Mouse (Mus musculus) forebrain, embryonic 16.5 days (tissue): Measurements from ENCODE around the gene Rph3al. TPM values are rescaled to one million over a fixed set of nuclear protein-coding genes. Genes with fewer than 3 reads are reported as not detected.
A peak's percentile ranks its signal among the peaks of the same experiment; 100 is the strongest.

Source experiments
- ATAC-seq: fragments of 200-750 bp; cut with Nextera tagmentation; 2 replicates; pipeline ENCODE4 v1.8.0; 2017; ENCODE audit warnings: mild to moderate bottlenecking, moderate library complexity
- H3K27ac ChIP-seq: fragments of 300-500 bp; sonication (generic); 2 replicates; pipeline ENCODE4 v1.5.1; 2014; ENCODE audit warnings: low read length, control low read depth
- H3K27me3 ChIP-seq: fragments of 300-500 bp; sonication (generic); replicated peaks from 2 replicates; pipeline ENCODE4 v1.6.1; 2014; ENCODE audit warnings: low read length; ENCODE audit not compliant: control insufficient read depth, insufficient read depth
- H3K36me3 ChIP-seq: fragments of 300-500 bp; sonication (generic); 2 replicates; pipeline ENCODE4 v1.6.1; 2014; ENCODE audit not compliant: control insufficient read depth, insufficient read depth
- H3K4me1 ChIP-seq: fragments of 300-500 bp; sonication (generic); replicated peaks from 2 replicates; pipeline ENCODE4 v1.6.1; 2014; ENCODE audit warnings: low read length; ENCODE audit not compliant: control insufficient read depth, insufficient read depth
- H3K4me2 ChIP-seq: fragments of 300-500 bp; sonication (generic); 2 replicates; pipeline ENCODE4 v1.6.1; 2014; ENCODE audit warnings: mild to moderate bottlenecking, low read length, control low read depth
- H3K4me3 ChIP-seq: fragments of 300-500 bp; sonication (generic); replicated peaks from 2 replicates; pipeline ENCODE4 v1.5.1; 2014; ENCODE audit warnings: mild to moderate bottlenecking, low read length, control low read depth
- H3K9ac ChIP-seq: fragments of 300-500 bp; sonication (generic); replicated peaks from 2 replicates; pipeline ENCODE4 v1.6.1; 2014; ENCODE audit warnings: low read depth, low read length, control low read depth
- H3K9me3 ChIP-seq: fragments of 300-500 bp; sonication (generic); 2 replicates; pipeline ENCODE4 v1.6.1; 2016; ENCODE audit warnings: low read length; ENCODE audit not compliant: control insufficient read depth
- WGBS: fragments of 180-500 bp; shearing (Covaris S2); extraction: QIAGEN DNeasy Blood & Tissue Kit; methylation state at CpG from one replicate; pipeline ENCODE4 v1.1.7; 2014; 5-methylcytosine and 5-hydroxymethylcytosine counted together
- polyA plus RNA-seq: library from polyadenylated mRNA; unstranded; fragments of >200 nt; fragmentation: Nextera tagmentation; extraction: Ambion mirVana; gene quantifications from 2 replicates; pipeline ENCODE4 v1.2.1, GENCODE M21; 2015

Gene Rph3al
- polyA plus RNA-seq, 1 experiment from 2014 or later, result 2.0 TPM

GRCm38 (mm10) chr11:75904501-75904900 lies 33.7 kb downstream of the Rph3al start:
- H3K27ac ChIP-seq, result no peak overlapping the region
- H3K36me3 ChIP-seq, result no peaks in the 10 kb centered on the region
- H3K4me1 ChIP-seq, result peaks cover 7% of the 10 kb centered on the region; the same call in 1 of the 2 replicates
- WGBS, result 43% methylated on average over 5 of the region's 5 CpGs
- ATAC-seq, result no peak
- H3K9me3 ChIP-seq, result no peaks in the 10 kb centered on the region
- no peak overlapping the region for H3K4me2 ChIP-seq
- no peak overlapping the region for H3K9ac ChIP-seq
- no peak overlapping the region for H3K4me3 ChIP-seq
- no peaks in the 10 kb centered on the region for H3K27me3 ChIP-seq

- H3K36me3 ChIP-seq, result no peaks in the 10 kb centered on the region
- WGBS, result 72% methylated on average over 3 of the region's 3 CpGs
- H3K9ac ChIP-seq, result no peak overlapping the region
- H3K4me3 ChIP-seq, result no peak overlapping the region
- no peak overlapping the region for H3K27ac ChIP-seq
- no peak overlapping the region for H3K4me2 ChIP-seq
- ATAC-seq, result no peak
- no peaks in the 10 kb centered on the region for H3K27me3 ChIP-seq
- H3K9me3 ChIP-seq, result no peaks in the 10 kb centered on the region
- H3K4me1 ChIP-seq, result peaks cover 12% of the 10 kb centered on the region; the same call in 1 of the 2 replicates
Measured at GRCm38 (mm10) chr11:75903486-75903885, 34.7 kb downstream of the Rph3al start.

GRCm38 (mm10) chr11:75901339-75901738 lies 36.9 kb downstream of the Rph3al start:
- peak; percentile 38; the same call in 1 of the 2 replicates for ATAC-seq
- Histone ChIP-seq H3K9ac (no peak overlapping the region), H3K4me3 (no peak overlapping the region), H3K36me3 (no peaks in the 10 kb centered on the region), H3K27me3 (no peaks in the 10 kb centered on the region), H3K4me1 (peaks cover 12% of the 10 kb centered on the region; the same call in 1 of the 2 replicates), H3K9me3 (no peaks in the 10 kb centered on the region), H3K27ac (no peak overlapping the region), H3K4me2 (no peak overlapping the region)
- 22% methylated on average over 6 of the region's 6 CpGs for WGBS

DNA sequence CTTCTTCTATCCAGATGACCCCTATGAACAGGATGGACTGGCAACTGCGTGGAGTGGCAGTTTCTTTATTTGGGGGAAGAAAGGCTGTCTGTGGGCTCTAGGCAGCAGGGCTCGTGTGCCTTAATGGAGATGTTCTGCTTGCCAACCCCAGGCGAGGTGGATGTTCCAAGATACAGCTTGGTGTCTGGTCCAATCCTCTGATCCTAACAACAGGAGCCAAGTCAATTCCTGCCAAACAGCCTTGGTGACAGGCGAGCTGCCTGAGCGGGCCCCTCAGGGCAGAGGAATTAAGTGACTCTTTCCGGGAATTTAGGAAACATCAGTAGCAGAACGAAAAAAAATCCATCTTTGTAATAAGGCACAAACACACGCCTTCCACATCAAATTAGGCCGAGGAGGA lies 38.6 kb downstream of the Rph3al start:
- no peaks in the 10 kb centered on the region for H3K9me3 ChIP-seq
- WGBS, result 30% methylated on average over 9 of the region's 9 CpGs
- H3K4me1 ChIP-seq, result peaks cover 12% of the 10 kb centered on the region; the same call in 1 of the 2 replicates
- peak overlapping the region; percentile 41; the same call in 1 of the 2 replicates for H3K27ac ChIP-seq
- ATAC-seq, result peak; percentile 33; the same call in 1 of the 2 replicates
- no peak overlapping the region for H3K4me3 ChIP-seq
- H3K4me2 ChIP-seq, result no peak overlapping the region
- no peaks in the 10 kb centered on the region for H3K36me3 ChIP-seq
- no peaks in the 10 kb centered on the region for H3K27me3 ChIP-seq
- H3K9ac ChIP-seq, result no peak overlapping the region

- WGBS, result 90% methylated on average over 9 of the region's 9 CpGs
- Histone ChIP-seq H3K27me3 (no peaks in the 10 kb centered on the region), H3K4me1 (peaks cover 12% of the 10 kb centered on the region; the same call in 1 of the 2 replicates), H3K4me3 (no peak overlapping the region), H3K9ac (no peak overlapping the region), H3K27ac (no peak overlapping the region), H3K9me3 (no peaks in the 10 kb centered on the region), H3K36me3 (no peaks in the 10 kb centered on the region), H3K4me2 (no peak overlapping the region)
- no peak for ATAC-seq
Measured at GRCm38 (mm10) chr11:75898532-75898931, 39.7 kb downstream of the Rph3al start.

DNA sequence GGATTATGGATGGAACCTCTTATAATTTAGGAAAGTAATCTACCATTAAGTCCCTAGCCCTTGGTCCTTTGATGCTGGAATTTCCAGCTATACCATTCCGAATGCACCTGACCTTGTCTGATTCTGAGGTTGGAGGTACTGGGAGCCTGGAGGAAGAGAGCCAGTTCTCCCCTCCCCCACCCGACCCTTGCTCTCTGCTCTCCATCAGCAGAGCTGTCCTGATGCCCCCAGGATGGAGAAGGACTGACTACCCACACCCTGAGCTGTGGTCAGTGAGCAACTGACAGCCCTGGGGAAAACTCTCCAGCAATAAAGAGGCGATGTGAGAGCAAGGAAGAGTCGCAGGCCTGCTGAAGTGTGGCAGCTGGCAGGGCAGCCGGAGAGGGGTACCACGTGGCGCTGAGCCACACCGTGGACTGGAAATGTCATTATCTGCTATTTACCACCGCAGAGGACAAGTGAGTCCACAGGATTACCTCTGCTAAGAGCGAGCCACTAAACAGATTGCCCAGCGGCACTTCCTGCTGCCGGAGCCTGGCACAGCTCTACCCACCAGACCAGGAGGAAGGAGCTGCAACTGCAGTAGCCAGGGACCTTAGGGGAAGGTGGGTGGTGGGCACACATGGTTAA lies 43.3 kb downstream of the Rph3al start:
- Histone ChIP-seq H3K27ac (no peak overlapping the region), H3K4me1 (peaks cover 10% of the 10 kb centered on the region; the same call in 1 of the 2 replicates), H3K4me3 (no peak overlapping the region), H3K9ac (no peak overlapping the region), H3K9me3 (no peaks in the 10 kb centered on the region), H3K36me3 (no peaks in the 10 kb centered on the region), H3K4me2 (no peak overlapping the region), H3K27me3 (no peaks in the 10 kb centered on the region)
- ATAC-seq, result no peak
- WGBS, result 63% methylated on average over 12 of the region's 12 CpGs

GRCm38 (mm10) chr11:75893956-75894355 lies 44.3 kb downstream of the Rph3al start:
- H3K9ac ChIP-seq, result no peak overlapping the region
- 0 out of 2 replicates have a peak, but pooled peaks cover 3% of the 10 kb centered on the region for H3K4me1 ChIP-seq
- H3K4me2 ChIP-seq, result no peak overlapping the region
- H3K27me3 ChIP-seq, result no peaks in the 10 kb centered on the region
- H3K9me3 ChIP-seq, result no peaks in the 10 kb centered on the region
- ATAC-seq, result no peak
- no peak overlapping the region for H3K4me3 ChIP-seq
- H3K27ac ChIP-seq, result no peak overlapping the region
- H3K36me3 ChIP-seq, result no peaks in the 10 kb centered on the region
- 22% methylated on average over 2 of the region's 2 CpGs for WGBS

GRCm38 (mm10) chr11:75887349-75887748 lies 50.9 kb downstream of the Rph3al start:
- no peaks in the 10 kb centered on the region for H3K27me3 ChIP-seq
- H3K36me3 ChIP-seq, result no peaks in the 10 kb centered on the region
- H3K9ac ChIP-seq, result no peak overlapping the region
- no peak for ATAC-seq
- WGBS, result 89% methylated on average over 3 of the region's 3 CpGs
- no peak overlapping the region for H3K27ac ChIP-seq
- no peak overlapping the region for H3K4me2 ChIP-seq
- no peaks in the 10 kb centered on the region for H3K9me3 ChIP-seq
- no peak overlapping the region for H3K4me3 ChIP-seq
- no peaks in the 10 kb centered on the region for H3K4me1 ChIP-seq

GRCm38 (mm10) chr11:75881234-75881633 lies 57.0 kb downstream of the Rph3al start:
- 88% methylated on average over 3 of the region's 3 CpGs for WGBS
- ATAC-seq, result no peak
- Histone ChIP-seq H3K9me3 (no peaks in the 10 kb centered on the region), H3K27ac (no peak overlapping the region), H3K4me3 (no peak overlapping the region), H3K9ac (no peak overlapping the region), H3K27me3 (no peaks in the 10 kb centered on the region), H3K36me3 (no peaks in the 10 kb centered on the region), H3K4me2 (no peak overlapping the region), H3K4me1 (no peaks in the 10 kb centered on the region)
